ENCODE assay signal across 8 mouse cellular contexts in genomic region chr6:28474839-28475238, GRCm38 (mm10). TPM values are rescaled to one million over a fixed set of nuclear protein-coding genes. Genes with fewer than 3 reads are reported as not detected.
DNase-seq lines count a peak whose midpoint lies in the region; ATAC-seq and TF ChIP-seq lines count a peak whose summit lies in the region.

Gene Snd1 (plus strand): TSS chr6:28475139.

- ATAC-seq in neural tube, embryonic 11.5 days (ENCODE audit: insufficient read depth, low FRiP score, low TSS enrichment), result no peak
- no peak for ATAC-seq in heart, embryonic 16.5 days (replicated peaks; ENCODE audit: extremely low read depth, insufficient read depth, low FRiP score)
- no peak for ATAC-seq in neural tube, embryonic 12.5 days (ENCODE audit: low FRiP score, low read depth)

- TF ChIP-seq POLR2A in embryonic fibroblast, embryonic 13.5 days (IDR thresholded peaks at IDR 0.05; ENCODE audit: low read depth, low read length), result no peak

- H3K9ac ChIP-seq in neural tube, embryonic 11.5 days (ENCODE audit: low read length), result no peak within 1 kb of the TSS
- no peak within 1 kb of the TSS for H3K9ac ChIP-seq in heart, embryonic 16.5 days (ENCODE audit: low read length)
- no peak within 1 kb of the TSS for H3K9ac ChIP-seq in neural tube, embryonic 12.5 days

- no peaks in the 10 kb centered on the region for H3K9me3 ChIP-seq in neural tube, embryonic 11.5 days (ENCODE audit: control insufficient read depth, low read length)
- H3K9me3 ChIP-seq in heart, embryonic 16.5 days (replicated peaks; ENCODE audit: control insufficient read depth, low read length), result no peaks in the 10 kb centered on the region
- no peaks in the 10 kb centered on the region for H3K9me3 ChIP-seq in neural tube, embryonic 12.5 days

- 84% methylated on average over 5 of the region's 5 CpGs for WGBS in neural tube, embryonic 11.5 days
- WGBS in heart, embryonic 16.5 days, result 67% methylated on average over 5 of the region's 5 CpGs
- WGBS in neural tube, embryonic 12.5 days, result 85% methylated on average over 5 of the region's 5 CpGs

- no peaks in the 10 kb centered on the region for H3K4me1 ChIP-seq in neural tube, embryonic 11.5 days (ENCODE audit: control insufficient read depth, insufficient read depth, low read length)
- peaks cover 9% of the 10 kb centered on the region for H3K4me1 ChIP-seq in embryonic fibroblast, embryonic 13.5 days (ENCODE audit: control insufficient read depth, insufficient read depth, low read length)
- peaks cover 4% of the 10 kb centered on the region; the same call in 1 of the 2 replicates for H3K4me1 ChIP-seq in heart, embryonic 16.5 days (ENCODE audit: control insufficient read depth, insufficient read depth, low read length)
- no peaks in the 10 kb centered on the region for H3K4me1 ChIP-seq in neural tube, embryonic 12.5 days

- no peak within 1 kb of the TSS for H3K4me3 ChIP-seq in neural tube, embryonic 11.5 days (ENCODE audit: low read depth, low read length)
- H3K4me3 ChIP-seq in embryonic fibroblast, embryonic 13.5 days (ENCODE audit: insufficient read depth, low read length), result no peak within 1 kb of the TSS
- no peak within 1 kb of the TSS for H3K4me3 ChIP-seq in heart, embryonic 16.5 days (ENCODE audit: low read length)
- H3K4me3 ChIP-seq in neural tube, embryonic 12.5 days, result no peak within 1 kb of the TSS

- intact Hi-C loops in left cerebral cortex, postnatal 36 days (cut with DNase I), result no loop called here

- H3K4me2 ChIP-seq in neural tube, embryonic 11.5 days (ENCODE audit: low read depth), result no peak within 1 kb of the TSS
- H3K4me2 ChIP-seq in heart, embryonic 16.5 days (ENCODE audit: low read depth, low read length), result no peak within 1 kb of the TSS
- no peak within 1 kb of the TSS for H3K4me2 ChIP-seq in neural tube, embryonic 12.5 days (replicated peaks)

- no peaks in the 10 kb centered on the region for H3K27me3 ChIP-seq in neural tube, embryonic 11.5 days (ENCODE audit: control insufficient read depth, insufficient read depth, low read length)
- H3K27me3 ChIP-seq in heart, embryonic 16.5 days (ENCODE audit: control insufficient read depth, insufficient read depth, low read length), result no peaks in the 10 kb centered on the region
- H3K27me3 ChIP-seq in neural tube, embryonic 12.5 days (replicated peaks), result no peaks in the 10 kb centered on the region

- TF ChIP-seq CTCF in embryonic fibroblast, embryonic 13.5 days (IDR thresholded peaks at IDR 0.05; ENCODE audit: borderline replicate concordance, insufficient read depth, low read length), result no peak

- no peak for DNase-seq in neural tube, embryonic 11.5 days (ENCODE audit: low spot score)
- DNase-seq in neural tube, embryonic 10.5 days (ENCODE audit: extremely low spot score, low spot score), result no peak
- no peak for DNase-seq in left cerebral cortex, postnatal 36 days (ENCODE audit: low spot score in 2 of 2)
- no peak for DNase-seq in cerebellum, adult 9-11 months
- DNase-seq in right cerebral cortex, postnatal 14 days, result no peak

- no peak within 1 kb of the TSS for H3K27ac ChIP-seq in neural tube, embryonic 11.5 days (ENCODE audit: low read depth, low read length)
- peak within 1 kb of the TSS; percentile 85 for H3K27ac ChIP-seq in embryonic fibroblast, embryonic 13.5 days (ENCODE audit: insufficient read depth, low read length)
- no peak within 1 kb of the TSS for H3K27ac ChIP-seq in heart, embryonic 16.5 days (ENCODE audit: low read length)
- H3K27ac ChIP-seq in neural tube, embryonic 12.5 days, result no peak within 1 kb of the TSS

- H3K36me3 ChIP-seq in neural tube, embryonic 11.5 days (ENCODE audit: control insufficient read depth, insufficient read depth, low read length), result no peaks in the 10 kb centered on the region
- H3K36me3 ChIP-seq in heart, embryonic 16.5 days (ENCODE audit: control insufficient read depth, insufficient read depth), result no peaks in the 10 kb centered on the region
- H3K36me3 ChIP-seq in neural tube, embryonic 12.5 days, result no peaks in the 10 kb centered on the region

RNA-seq across cellular contexts. Expression of gene Snd1, which starts in this region (rescaled TPM):
- 107 and 111 TPM in 2 replicates for polyA plus RNA-seq in neural tube, embryonic 11.5 days (2014; fragmentation: Nextera tagmentation; extraction: Ambion mirVana)
- 138 and 140 TPM in 2 replicates for polyA plus RNA-seq in embryonic fibroblast, embryonic 13.5 days (2011; ENCODE audit: insufficient read length, low read depth, missing spikeins)
- 81.8 and 83.7 TPM in 2 replicates for polyA plus RNA-seq in heart, embryonic 16.5 days (2015; fragmentation: Nextera tagmentation; extraction: Ambion mirVana)
- total RNA-seq in left cerebral cortex, postnatal 36 days (2021), result 10 to 100 TPM; 81.3 to 82.8 TPM
- polyA plus RNA-seq in neural tube, embryonic 12.5 days (2016; fragmentation: Nextera tagmentation; extraction: Ambion mirVana), result 100 and 101 TPM in 2 replicates
